Mouse (Mus musculus): ENCODE data around the gene Slc9b1. TPM values are rescaled to one million over a fixed set of nuclear protein-coding genes. Genes with fewer than 3 reads are reported as not detected.

The Slc9b1 gene
- polyA plus RNA-seq, 1 experiment, result not detected

- no peaks in the 10 kb centered on the region for H3K4me1 ChIP-seq (ENCODE audit: control insufficient read depth, insufficient read depth, low read length)
- TF ChIP-seq CTCF (IDR thresholded peaks at IDR 0.05; ENCODE audit: borderline replicate concordance, insufficient read depth, low read depth, low read length) (no peak), POLR2A (IDR thresholded peaks at IDR 0.05; ENCODE audit: borderline replicate concordance, insufficient read depth, low read length) (no peak)
- no peaks in the 10 kb centered on the region for H3K27me3 ChIP-seq (ENCODE audit: control insufficient read depth, insufficient read depth, low read length)
- H3K4me3 ChIP-seq (replicated peaks; ENCODE audit: insufficient read depth, low read depth, low read length), result no peak overlapping the region
- no peak for DNase-seq
- H3K27ac ChIP-seq (ENCODE audit: insufficient read depth, low read length), result no peak overlapping the region
- WGBS, result 83% methylated on average over 9 of the region's 9 CpGs
These were observed 59.5 kb downstream of the Slc9b1 start for GRCm38 (mm10) chr3:135407351-135407750.

GRCm38 (mm10) chr3:135409219-135409618, 61.4 kb downstream of the Slc9b1 start:
- H3K27ac ChIP-seq (ENCODE audit: insufficient read depth, low read length), result no peak overlapping the region
- WGBS, result 96% methylated on average over 5 of the region's 5 CpGs
- TF ChIP-seq POLR2A (IDR thresholded peaks at IDR 0.05; ENCODE audit: borderline replicate concordance, insufficient read depth, low read length), result no peak
- no peak for TF ChIP-seq CTCF (IDR thresholded peaks at IDR 0.05; ENCODE audit: borderline replicate concordance, insufficient read depth, low read depth, low read length)
- no peak overlapping the region for H3K4me3 ChIP-seq (replicated peaks; ENCODE audit: insufficient read depth, low read depth, low read length)
- DNase-seq, result no peak
- no peaks in the 10 kb centered on the region for H3K27me3 ChIP-seq (ENCODE audit: control insufficient read depth, insufficient read depth, low read length)
- H3K4me1 ChIP-seq (ENCODE audit: control insufficient read depth, insufficient read depth, low read length), result peaks cover 3% of the 10 kb centered on the region

- H3K4me1 ChIP-seq (ENCODE audit: control insufficient read depth, insufficient read depth, low read length), result peaks cover 3% of the 10 kb centered on the region
- H3K27ac ChIP-seq (ENCODE audit: insufficient read depth, low read length), result no peak overlapping the region
- no peak overlapping the region for H3K4me3 ChIP-seq (replicated peaks; ENCODE audit: insufficient read depth, low read depth, low read length)
- TF ChIP-seq CTCF (IDR thresholded peaks at IDR 0.05; ENCODE audit: borderline replicate concordance, insufficient read depth, low read depth, low read length) (no peak), POLR2A (IDR thresholded peaks at IDR 0.05; ENCODE audit: borderline replicate concordance, insufficient read depth, low read length) (no peak)
- H3K27me3 ChIP-seq (ENCODE audit: control insufficient read depth, insufficient read depth, low read length), result no peaks in the 10 kb centered on the region
- no peak for DNase-seq
- 91% methylated on average over 12 of the region's 12 CpGs for WGBS
These were observed 63.2 kb downstream of the Slc9b1 start for GRCm38 (mm10) chr3:135411056-135411455.

- Histone ChIP-seq H3K27me3 (ENCODE audit: control insufficient read depth, insufficient read depth, low read length) (no peaks in the 10 kb centered on the region), H3K4me3 (replicated peaks; ENCODE audit: insufficient read depth, low read depth, low read length) (no peak overlapping the region), H3K4me1 (ENCODE audit: control insufficient read depth, insufficient read depth, low read length) (peaks cover 5% of the 10 kb centered on the region), H3K27ac (ENCODE audit: insufficient read depth, low read length) (no peak overlapping the region)
- 57% methylated on average over 9 of the region's 9 CpGs for WGBS
- TF ChIP-seq CTCF (IDR thresholded peaks at IDR 0.05; ENCODE audit: borderline replicate concordance, insufficient read depth, low read depth, low read length) (no peak), POLR2A (IDR thresholded peaks at IDR 0.05; ENCODE audit: borderline replicate concordance, insufficient read depth, low read length) (no peak)
- DNase-seq, result no peak
These were observed 64.0 kb downstream of the Slc9b1 start for GRCm38 (mm10) chr3:135411824-135412223.

- Histone ChIP-seq H3K4me3 (replicated peaks; ENCODE audit: insufficient read depth, low read depth, low read length) (no peak overlapping the region), H3K27ac (ENCODE audit: insufficient read depth, low read length) (no peak overlapping the region), H3K4me1 (ENCODE audit: control insufficient read depth, insufficient read depth, low read length) (peaks cover 5% of the 10 kb centered on the region), H3K27me3 (ENCODE audit: control insufficient read depth, insufficient read depth, low read length) (no peaks in the 10 kb centered on the region)
- TF ChIP-seq POLR2A (IDR thresholded peaks at IDR 0.05; ENCODE audit: borderline replicate concordance, insufficient read depth, low read length), result no peak
- TF ChIP-seq CTCF (IDR thresholded peaks at IDR 0.05; ENCODE audit: borderline replicate concordance, insufficient read depth, low read depth, low read length), result no peak
- 91% methylated on average over 3 of the region's 3 CpGs for WGBS
- DNase-seq, result no peak
These were observed 69.4 kb downstream of the Slc9b1 start for GRCm38 (mm10) chr3:135417245-135417644.

GRCm38 (mm10) chr3:135417799-135418198, 70.0 kb downstream of the Slc9b1 start:
- Histone ChIP-seq H3K27ac (ENCODE audit: insufficient read depth, low read length) (no peak overlapping the region), H3K4me3 (replicated peaks; ENCODE audit: insufficient read depth, low read depth, low read length) (no peak overlapping the region), H3K4me1 (ENCODE audit: control insufficient read depth, insufficient read depth, low read length) (peaks cover 5% of the 10 kb centered on the region), H3K27me3 (ENCODE audit: control insufficient read depth, insufficient read depth, low read length) (no peaks in the 10 kb centered on the region)
- TF ChIP-seq CTCF (IDR thresholded peaks at IDR 0.05; ENCODE audit: borderline replicate concordance, insufficient read depth, low read depth, low read length), result no peak
- no peak for TF ChIP-seq POLR2A (IDR thresholded peaks at IDR 0.05; ENCODE audit: borderline replicate concordance, insufficient read depth, low read length)
- DNase-seq, result no peak
- 88% methylated on average over 3 of the region's 3 CpGs for WGBS

GRCm38 (mm10) chr3:135420542-135421309, 72.9 kb downstream of the Slc9b1 start:
- no peak for DNase-seq
- TF ChIP-seq CTCF (IDR thresholded peaks at IDR 0.05; ENCODE audit: borderline replicate concordance, insufficient read depth, low read depth, low read length) (no peak), POLR2A (IDR thresholded peaks at IDR 0.05; ENCODE audit: borderline replicate concordance, insufficient read depth, low read length) (no peak)
- no peak overlapping the region for H3K4me3 ChIP-seq (replicated peaks; ENCODE audit: insufficient read depth, low read depth, low read length)
- peaks cover 2% of the 10 kb centered on the region; the same call in 1 of the 2 replicates for H3K4me1 ChIP-seq (ENCODE audit: control insufficient read depth, insufficient read depth, low read length)
- no peaks in the 10 kb centered on the region for H3K27me3 ChIP-seq (ENCODE audit: control insufficient read depth, insufficient read depth, low read length)
- no peak overlapping the region for H3K27ac ChIP-seq (ENCODE audit: insufficient read depth, low read length)
- 88% methylated on average over 9 of the region's 9 CpGs for WGBS

- TF ChIP-seq POLR2A (IDR thresholded peaks at IDR 0.05; ENCODE audit: borderline replicate concordance, insufficient read depth, low read length) (no peak), CTCF (IDR thresholded peaks at IDR 0.05; ENCODE audit: borderline replicate concordance, insufficient read depth, low read depth, low read length) (no peak)
- no peak for DNase-seq
- H3K27ac ChIP-seq (ENCODE audit: insufficient read depth, low read length), result no peak overlapping the region
- peaks cover 2% of the 10 kb centered on the region; the same call in 1 of the 2 replicates for H3K4me1 ChIP-seq (ENCODE audit: control insufficient read depth, insufficient read depth, low read length)
- no peaks in the 10 kb centered on the region for H3K27me3 ChIP-seq (ENCODE audit: control insufficient read depth, insufficient read depth, low read length)
- H3K4me3 ChIP-seq (replicated peaks; ENCODE audit: insufficient read depth, low read depth, low read length), result no peak overlapping the region
These were observed 73.4 kb downstream of the Slc9b1 start for GRCm38 (mm10) chr3:135421310-135421594.
